Mouse (Mus musculus) heart, postnatal 10 days (tissue): ENCODE data around the gene Nfic. TPM values are rescaled to one million over a fixed set of nuclear protein-coding genes. Genes with fewer than 3 reads are reported as not detected.

Source experiments
- DNase-seq, 2 experiments: peaks; one replicate each; pipeline ENCODE4 v3.0.0; 2021
- intact Hi-C: fragments of 180-260 bp; cut with DNase I; formaldehyde crosslinking; loops from one replicate; pipeline ENCODE4 v1.15.1; 2025
- microRNA-seq, 2 experiments: library from miRNA; unstranded; fragments of <30 nt; microRNA quantifications; one replicate each; pipeline ENCODE4 v1.2.0; 2022
- total RNA-seq, 2 experiments: library from RNA; stranded (reverse); gene quantifications; 2 replicates each; pipeline ENCODE4 v1.2.3; 2021

Gene Nfic
- total RNA-seq, 2 experiments from 2014 or later: 139 to 163 TPM

DNA sequence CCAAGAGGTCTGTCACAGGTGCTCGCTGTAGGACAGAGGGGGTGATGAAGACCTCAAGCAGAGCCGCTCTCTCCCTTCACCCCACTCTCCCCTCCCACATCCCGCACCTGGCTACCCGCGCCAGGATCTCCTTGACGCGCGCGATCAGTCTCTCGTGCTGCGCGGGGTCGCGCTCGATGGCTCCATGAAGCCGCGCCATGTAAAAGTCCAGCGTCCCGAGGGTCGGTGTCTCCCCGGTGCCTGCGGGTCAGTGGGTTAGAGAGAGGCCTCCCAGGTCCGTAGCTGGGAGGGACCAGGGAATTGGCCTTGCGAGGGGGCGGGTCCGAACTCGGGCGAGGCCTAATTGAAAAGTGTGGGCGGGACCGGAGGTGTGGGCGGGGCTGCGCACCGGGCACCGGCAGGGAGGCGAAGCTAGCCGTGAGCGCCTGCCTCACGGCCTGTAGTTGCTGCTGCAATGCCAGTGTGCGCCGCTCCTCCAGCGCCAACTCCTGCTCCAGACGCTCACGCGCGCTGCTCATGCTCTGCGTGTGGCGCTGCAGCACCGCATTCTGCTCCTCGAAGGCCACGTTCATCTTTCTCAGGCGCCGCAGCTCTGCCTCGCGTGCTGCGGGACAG is 108.9 kb downstream of the Nfic start:
- DNase-seq: no peak
- intact Hi-C loops: no loop called here

Small RNA genes lying within 50 kb of the gene (microRNA-seq; reads per million reads assigned to microRNA genes)
- 0 reads per million in 2 experiments for gene Gm25595
- 0.35 to 2.1 reads per million in 2 experiments for gene Mir1191b
- 0.24 to 0.70 reads per million in 2 experiments for gene Mir6913

Other genes with a start within 250 kb of the Nfic start
- under 1 TPM; 0.24 to 0.30 TPM for gene Atcay, start 224.8 kb downstream of the Nfic start, total RNA-seq
- 1 to 10 TPM; 3.8 TPM for gene Zfr2, start 222.5 kb downstream of the Nfic start, total RNA-seq
- gene Matk, start 202.7 kb downstream of the Nfic start, total RNA-seq: under 1 TPM; 0.27 to 0.38 TPM
- gene Mrpl54, start 188.7 kb downstream of the Nfic start, total RNA-seq: 100 to 1,000 TPM in 1 of 2 experiments, 10 to 100 TPM in 1; 93.4 to 108 TPM
- gene Apba3, start 188.7 kb downstream of the Nfic start, total RNA-seq: 10 to 100 TPM; 66.5 to 68.3 TPM
- gene Tjp3, start 164.1 kb downstream of the Nfic start, total RNA-seq: under 1 TPM; 0.14 to 0.37 TPM
- 10 to 100 TPM; 43.2 to 46.4 TPM for gene Pip5k1c, start 162.7 kb downstream of the Nfic start, total RNA-seq
- gene Cactin, start 134.5 kb downstream of the Nfic start, total RNA-seq: 10 to 100 TPM; 21.0 to 23.6 TPM
- gene Tbxa2r, start 126.9 kb downstream of the Nfic start, total RNA-seq: 1 to 10 TPM; 7.7 to 8.5 TPM
- 1 to 10 TPM; 4.8 to 6.1 TPM for gene Gipc3, start 112.4 kb downstream of the Nfic start, total RNA-seq
- gene Hmg20b, start 105.2 kb downstream of the Nfic start, total RNA-seq: 100 to 1,000 TPM in 1 of 2 experiments, 10 to 100 TPM in 1; 88.1 to 105 TPM
- 10 to 100 TPM; 11.6 to 14.4 TPM for gene Mfsd12, start 98.1 kb downstream of the Nfic start, total RNA-seq
- 1 to 10 TPM in 1 of 2 experiments, under 1 TPM in 1; 0.42 to 1.1 TPM for gene 4930404N11Rik, start 89.8 kb downstream of the Nfic start, total RNA-seq
- 10 to 100 TPM; 39.7 to 41.2 TPM for gene Fzr1, start 77.1 kb downstream of the Nfic start, total RNA-seq
- 10 to 100 TPM; 53.2 to 57.5 TPM for gene Dohh, start 71.2 kb downstream of the Nfic start, total RNA-seq
- under 1 TPM; 0.74 to 0.87 TPM for gene Gm48551, start 71.2 kb downstream of the Nfic start, total RNA-seq
- under 1 TPM; 0.77 to 0.98 TPM for gene Gm48552, start 66.6 kb downstream of the Nfic start, total RNA-seq
- 1 to 10 TPM; 1.3 to 2.2 TPM for gene Smim24, start 62.6 kb downstream of the Nfic start, total RNA-seq
- under 1 TPM; 0.32 to 0.48 TPM for gene Celf5, start 27.1 kb upstream of the Nfic start, total RNA-seq
- 10 to 100 TPM; 64.0 to 65.0 TPM for gene Ncln, start 40.8 kb upstream of the Nfic start, total RNA-seq
- gene S1pr4, start 44.5 kb upstream of the Nfic start, total RNA-seq: under 1 TPM; 0.86 to 0.87 TPM
- gene Gna15, start 68.6 kb upstream of the Nfic start, total RNA-seq: under 1 TPM; 0.60 to 0.74 TPM
- gene Gna11, start 89.6 kb upstream of the Nfic start, total RNA-seq: 10 to 100 TPM; 59.2 to 60.6 TPM
- gene Aes, start 103.9 kb upstream of the Nfic start, total RNA-seq: 100 to 1,000 TPM; 867 to 890 TPM
- gene Tle2, start 118.9 kb upstream of the Nfic start, total RNA-seq: 10 to 100 TPM in 1 of 2 experiments, 1 to 10 TPM in 1; 8.1 to 11.2 TPM
- gene Tle6, start 145.4 kb upstream of the Nfic start, total RNA-seq: 10 to 100 TPM; 10.2 to 11.1 TPM
- 1 to 10 TPM; 1.3 to 1.4 TPM for gene BC025920, start 150.6 kb upstream of the Nfic start, total RNA-seq
- gene Sirt6, start 172.2 kb upstream of the Nfic start, total RNA-seq: 10 to 100 TPM; 12.8 to 14.2 TPM
- gene Ankrd24, start 172.9 kb upstream of the Nfic start, total RNA-seq: 10 to 100 TPM; 13.9 to 16.6 TPM
- 1 to 10 TPM; 2.7 to 2.9 TPM for gene Gm10778, start 193.4 kb upstream of the Nfic start, total RNA-seq
- 1 to 10 TPM; 7.2 to 7.7 TPM for gene Zfp433, start 249.2 kb upstream of the Nfic start, total RNA-seq